Mouse (Mus musculus) forebrain, embryonic 15.5 days (tissue): ENCODE results near the gene Gm49318. TPM values are rescaled to one million over a fixed set of nuclear protein-coding genes. Genes with fewer than 3 reads are reported as not detected.

ENCODE experiments used
- ATAC-seq: fragments of 200-750 bp; cut with Nextera tagmentation; replicated peaks from 2 replicates; pipeline ENCODE4 v1.8.0; 2017; ENCODE audit warnings: mild to moderate bottlenecking, moderate TSS enrichment, moderate library complexity
- H3K27ac ChIP-seq: fragments of 300-500 bp; sonication (generic); replicated peaks from 2 replicates; pipeline ENCODE4 v1.5.1; 2015; ENCODE audit warnings: mild to moderate bottlenecking, inconsistent platforms
- H3K27me3 ChIP-seq: fragments of 300-500 bp; sonication (generic); 2 replicates; pipeline ENCODE4 v1.6.1; 2015; ENCODE audit warnings: inconsistent platforms
- H3K36me3 ChIP-seq: fragments of 300-500 bp; sonication (generic); 2 replicates; pipeline ENCODE4 v1.6.1; 2015; ENCODE audit warnings: mild to moderate bottlenecking, inconsistent platforms
- H3K4me1 ChIP-seq: fragments of 300-500 bp; sonication (generic); 2 replicates; pipeline ENCODE4 v1.6.1; 2015; ENCODE audit warnings: inconsistent platforms
- H3K4me2 ChIP-seq: fragments of 300-500 bp; sonication (generic); replicated peaks from 2 replicates; pipeline ENCODE4 v1.6.1; 2015; ENCODE audit warnings: mild to moderate bottlenecking, inconsistent platforms
- H3K4me3 ChIP-seq: fragments of 300-500 bp; sonication (generic); 2 replicates; pipeline ENCODE4 v1.5.1; 2015; ENCODE audit warnings: mild to moderate bottlenecking, inconsistent platforms
- H3K9ac ChIP-seq: fragments of 300-500 bp; sonication (generic); replicated peaks from 2 replicates; pipeline ENCODE4 v1.6.1; 2015; ENCODE audit warnings: mild to moderate bottlenecking, inconsistent platforms
- H3K9me3 ChIP-seq: fragments of 300-500 bp; sonication (generic); 2 replicates; pipeline ENCODE4 v1.6.1; 2016; ENCODE audit warnings: inconsistent platforms
- WGBS: fragments of 180-500 bp; shearing (Covaris S2); methylation state at CpG from one replicate; pipeline ENCODE4 v1.1.7; 2015; ENCODE audit warnings: mixed read lengths; 5-methylcytosine and 5-hydroxymethylcytosine counted together
- microRNA-seq: library from miRNA; unstranded; fragments of <30 nt; microRNA quantifications from one replicate; pipeline ENCODE4, GENCODE M21; 2016
- polyA plus RNA-seq: library from polyadenylated mRNA; unstranded; fragments of >200 nt; fragmentation: Nextera tagmentation; extraction: Ambion mirVana; gene quantifications from 2 replicates; pipeline ENCODE4 v1.2.1, GENCODE M21; 2015

Gm49318 gene
- polyA plus RNA-seq, 1 experiment from 2014 or later: not detected

DNA sequence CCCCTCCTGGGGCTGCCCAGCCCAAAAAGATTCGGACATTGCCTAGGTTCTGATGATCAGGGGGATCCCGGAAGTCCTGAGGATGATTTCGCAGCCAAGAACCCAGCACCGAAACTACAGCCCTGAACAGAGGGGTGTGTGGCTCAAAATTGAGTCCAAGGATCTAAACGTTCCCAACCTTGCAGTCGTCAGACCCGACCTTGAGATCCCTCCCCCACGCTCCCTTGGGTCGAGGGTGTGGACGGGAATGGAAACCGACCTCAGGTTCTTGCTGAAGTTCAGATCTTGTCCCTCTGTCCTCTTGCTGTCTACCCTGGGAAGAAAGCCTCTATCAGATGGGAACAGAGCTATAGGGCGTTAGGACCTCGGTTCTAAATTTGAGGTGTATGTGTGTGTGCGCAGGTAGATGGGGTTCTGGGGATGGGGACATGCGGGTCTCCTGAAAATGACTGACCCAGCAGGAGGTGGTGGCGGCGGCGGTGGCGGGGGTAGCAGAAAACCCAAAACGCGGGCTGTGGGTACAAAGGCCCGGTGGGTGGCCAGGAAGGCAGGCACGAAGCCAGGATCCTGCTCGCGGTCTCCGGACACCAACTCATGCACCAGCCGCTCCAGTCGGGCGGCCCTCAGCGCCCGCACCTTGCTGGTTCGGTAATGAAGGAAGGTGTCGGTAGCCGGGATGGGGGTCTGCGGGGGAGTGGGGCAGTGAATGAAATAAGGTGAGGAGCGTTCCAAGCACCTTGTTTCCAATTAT is 83.3 kb downstream of the Gm49318 start:
- no peak for ATAC-seq
- peaks cover 57% of the 10 kb centered on the region for H3K27me3 ChIP-seq
- H3K4me3 ChIP-seq: peak overlapping the region; percentile 30; the same call in 1 of the 2 replicates
- H3K9me3 ChIP-seq: no peaks in the 10 kb centered on the region
- no peak overlapping the region for H3K27ac ChIP-seq
- 10% methylated on average over 33 of the region's 36 CpGs for WGBS
- no peaks in the 10 kb centered on the region for H3K36me3 ChIP-seq
- H3K4me1 ChIP-seq: peaks cover 22% of the 10 kb centered on the region
- no peak overlapping the region for H3K9ac ChIP-seq
- H3K4me2 ChIP-seq: peak overlapping the region; percentile 50; the same call in 1 of the 2 replicates

Small RNAs within 50 kb of the gene (microRNA-seq; reads per million reads assigned to microRNA genes)
- not detected for gene Mir7084

Other genes starting within 250 kb of the Gm49318 start
- 0.27 and 0.51 TPM in 2 replicates for gene Angptl8, start 235.7 kb downstream of the Gm49318 start, polyA plus RNA-seq
- 10.4 and 12.3 TPM in 2 replicates for gene Dock6, start 218.6 kb downstream of the Gm49318 start, polyA plus RNA-seq
- 33.3 and 33.8 TPM in 2 replicates for gene Rab3d, start 153.1 kb downstream of the Gm49318 start, polyA plus RNA-seq
- 7.5 and 8.8 TPM in 2 replicates for gene Ccdc159, start 143.8 kb downstream of the Gm49318 start, polyA plus RNA-seq
- 53.5 and 53.7 TPM in 2 replicates for gene Tmem205, start 143.7 kb downstream of the Gm49318 start, polyA plus RNA-seq
- gene Plppr2, start 134.2 kb downstream of the Gm49318 start, polyA plus RNA-seq: 71.9 and 73.0 TPM in 2 replicates
- gene Swsap1, start 115.5 kb downstream of the Gm49318 start, polyA plus RNA-seq: 9.3 and 12.1 TPM in 2 replicates
- gene Epor, start 107.8 kb downstream of the Gm49318 start, polyA plus RNA-seq: 1.7 and 1.8 TPM in 2 replicates
- gene Rgl3, start 81.8 kb downstream of the Gm49318 start, polyA plus RNA-seq: 0.87 and 1.1 TPM in 2 replicates
- gene Ccdc151, start 68.6 kb downstream of the Gm49318 start, polyA plus RNA-seq: 4.4 and 5.5 TPM in 2 replicates
- 87.2 and 91.1 TPM in 2 replicates for gene Prkcsh, start 68.5 kb downstream of the Gm49318 start, polyA plus RNA-seq
- gene Elavl3, start 19.2 kb downstream of the Gm49318 start, polyA plus RNA-seq: 88.9 and 93.3 TPM in 2 replicates
- gene Zfp653, start 117 bp upstream of the Gm49318 start, polyA plus RNA-seq: 23.2 and 23.5 TPM in 2 replicates
- 59.2 and 59.7 TPM in 2 replicates for gene Ecsit, start 14.2 kb upstream of the Gm49318 start, polyA plus RNA-seq
- gene Cnn1, start 28.0 kb upstream of the Gm49318 start, polyA plus RNA-seq: 0.53 and 1.1 TPM in 2 replicates
- 179 and 181 TPM in 2 replicates for gene Elof1, start 45.9 kb upstream of the Gm49318 start, polyA plus RNA-seq
- 0.17 and 0.84 TPM in 2 replicates for gene Acp5, start 64.5 kb upstream of the Gm49318 start, polyA plus RNA-seq
- 85.9 and 89.6 TPM in 2 replicates for gene Pigyl, start 85.6 kb upstream of the Gm49318 start, polyA plus RNA-seq
- gene Zfp872, start 116.8 kb upstream of the Gm49318 start, polyA plus RNA-seq: 0.18 and 0.19 TPM in 2 replicates
- 10.3 TPM in 2 replicates for gene Zfp809, start 154.5 kb upstream of the Gm49318 start, polyA plus RNA-seq
- 11.3 and 12.4 TPM in 2 replicates for gene Zfp599, start 188.6 kb upstream of the Gm49318 start, polyA plus RNA-seq
- gene Zfp810, start 236.4 kb upstream of the Gm49318 start, polyA plus RNA-seq: 36.2 and 36.8 TPM in 2 replicates